Mouse (Mus musculus) spleen, adult 2 months (tissue): ENCODE measurements at regions not wholly inside any gene's neighbourhood (a gene's known extent, or its start where the extent isn't known, plus 50 kb on each side); places are given as distances from the start of the nearest gene placed in this dataset.

Experiments used
- CTCF ChIP-seq: fragments of 200-500 bp; IDR thresholded peaks from 2 replicates; pipeline ENCODE4 v1.5.1; 2011; ENCODE audit warnings: mild to moderate bottlenecking, inconsistent platforms; ENCODE audit not compliant: insufficient read depth, insufficient read length, insufficient replicate concordance; ENCODE audit errors: extremely low read depth
- POLR2A ChIP-seq: fragments of 200-500 bp; IDR thresholded peaks from 2 replicates; pipeline ENCODE4 v1.6.1; 2011; ENCODE audit warnings: low read depth, low read length, inconsistent platforms

- no peak for TF ChIP-seq CTCF
- TF ChIP-seq POLR2A: no peak
Observed at GRCm38 (mm10) chrX:158987676-158988075, 222.4 kb upstream of the Rps6ka3 start.
